Mouse (Mus musculus) kidney, postnatal 25 days (tissue): ENCODE results near the gene Brsk1.

Experiments
- DNase-seq, 2 experiments: peaks; one replicate each; pipeline ENCODE4 v3.0.0; 2021; ENCODE audit warnings: mixed read lengths in 2 of 2

The Brsk1 gene

GRCm38 (mm10) chr7:4740309-4740727 lies 49.9 kb downstream of the Brsk1 start:
- DNase-seq: no peak

- DNase-seq: peak; percentile 76 to 91
These were observed 50.7 kb downstream of the Brsk1 start for GRCm38 (mm10) chr7:4741151-4741550.

- DNase-seq: no peak
These were observed 51.5 kb downstream of the Brsk1 start for GRCm38 (mm10) chr7:4741672-4742481.

- DNase-seq: no peak
These were observed 52.0 kb downstream of the Brsk1 start for GRCm38 (mm10) chr7:4742482-4742819.

- DNase-seq: no peak
These were observed 53.0 kb downstream of the Brsk1 start for GRCm38 (mm10) chr7:4743354-4743753.

GRCm38 (mm10) chr7:4744886-4745285 lies 54.5 kb downstream of the Brsk1 start:
- no peak for DNase-seq

GRCm38 (mm10) chr7:4746326-4746980 lies 56.0 kb downstream of the Brsk1 start:
- no peak for DNase-seq

- DNase-seq: no peak
These were observed 56.9 kb downstream of the Brsk1 start for GRCm38 (mm10) chr7:4747156-4747899.

GRCm38 (mm10) chr7:4748321-4748720 lies 57.9 kb downstream of the Brsk1 start:
- DNase-seq: no peak

GRCm38 (mm10) chr7:4749169-4749568 lies 58.8 kb downstream of the Brsk1 start:
- no peak for DNase-seq

- DNase-seq: peak; percentile 69 to 80
These were observed 61.8 kb downstream of the Brsk1 start for GRCm38 (mm10) chr7:4751971-4752820.

GRCm38 (mm10) chr7:4752821-4753570 lies 62.6 kb downstream of the Brsk1 start, which contains the start of gene Cox6b2:
Gene Cox6b2, minus strand, starts transcription at chr7:4753094.
- peak; percentile 88 to 91 for DNase-seq

- peak in 1 of 2 experiments; percentile 17 for DNase-seq
These were observed 69.3 kb downstream of the Brsk1 start for GRCm38 (mm10) chr7:4759670-4760069.

- DNase-seq: peak in 1 of 2 experiments; percentile 4
These were observed 74.7 kb downstream of the Brsk1 start for GRCm38 (mm10) chr7:4764946-4765710.
